ENCODE assay signal across 14 mouse cellular contexts in genomic region chr5:4737013-4737412, GRCm38 (mm10). TPM values are rescaled to one million over a fixed set of nuclear protein-coding genes. Genes with fewer than 3 reads are reported as not detected.
DNase-seq lines count a peak whose midpoint lies in the region; ATAC-seq and TF ChIP-seq lines count a peak whose summit lies in the region.
"Had no signal": no experiment of that assay in that cellular context is flagged by ENCODE, and none has a peak within 500 bp of the region (broad histone marks: within the 10 kb centered on the region; RNA-seq: fewer than 3 reads in every experiment).

No protein-coding gene starts in this region.

- no peak overlapping the region for H3K27ac ChIP-seq in intestine, embryonic 15.5 days
- H3K27ac ChIP-seq in intestine, postnatal 0 days (ENCODE audit: low read depth, low read length): no peak overlapping the region
- H3K27ac ChIP-seq in kidney, embryonic 15.5 days: no peak overlapping the region
- H3K27ac ChIP-seq in liver, embryonic 11.5 days (ENCODE audit: low read depth, low read length): no peak overlapping the region
- H3K27ac ChIP-seq in stomach, embryonic 16.5 days (ENCODE audit: low read length): no peak overlapping the region
- no peak overlapping the region for H3K27ac ChIP-seq in neural tube, embryonic 15.5 days (replicated peaks)
- H3K27ac ChIP-seq: embryonic facial prominence, embryonic 15.5 days; hindbrain, embryonic 15.5 days had no signal

- H3K4me2 ChIP-seq in intestine, embryonic 15.5 days (replicated peaks): no peak overlapping the region
- H3K4me2 ChIP-seq in intestine, postnatal 0 days (replicated peaks; ENCODE audit: low read depth): no peak overlapping the region
- H3K4me2 ChIP-seq in kidney, embryonic 15.5 days: no peak overlapping the region
- no peak overlapping the region for H3K4me2 ChIP-seq in liver, embryonic 11.5 days
- no peak overlapping the region for H3K4me2 ChIP-seq in stomach, embryonic 16.5 days (ENCODE audit: low read depth, low read length)
- H3K4me2 ChIP-seq in neural tube, embryonic 15.5 days: no peak overlapping the region
- H3K4me2 ChIP-seq: embryonic facial prominence, embryonic 15.5 days; hindbrain, embryonic 15.5 days had no signal

- intact Hi-C loops in heart, postnatal 10 days (cut with DNase I): no loop called here

- DNase-seq in liver, embryonic 11.5 days (ENCODE audit: low spot score): no peak
- no peak for DNase-seq in heart, postnatal 10 days
- DNase-seq: cerebellum, adult 11-12 months; heart, adult 11 months had no signal

- no peaks in the 10 kb centered on the region for H3K27me3 ChIP-seq in intestine, embryonic 15.5 days (replicated peaks)
- no peaks in the 10 kb centered on the region for H3K27me3 ChIP-seq in intestine, postnatal 0 days (replicated peaks; ENCODE audit: control insufficient read depth, insufficient read depth, low read length)
- no peaks in the 10 kb centered on the region for H3K27me3 ChIP-seq in kidney, embryonic 15.5 days
- H3K27me3 ChIP-seq in liver, embryonic 11.5 days (replicated peaks; ENCODE audit: control insufficient read depth, insufficient read depth, low read length): no peaks in the 10 kb centered on the region
- H3K27me3 ChIP-seq in stomach, embryonic 16.5 days (ENCODE audit: control insufficient read depth, insufficient read depth, low read length): no peaks in the 10 kb centered on the region
- H3K27me3 ChIP-seq in neural tube, embryonic 15.5 days (replicated peaks): no peaks in the 10 kb centered on the region
- H3K27me3 ChIP-seq: hindbrain, embryonic 15.5 days; Patski had no signal

- TF ChIP-seq CTCF in intestine, postnatal 0 days (IDR thresholded peaks at IDR 0.05; ENCODE audit: low read depth): no peak

- H3K9me3 ChIP-seq in intestine, embryonic 15.5 days: no peaks in the 10 kb centered on the region
- no peaks in the 10 kb centered on the region for H3K9me3 ChIP-seq in intestine, postnatal 0 days (ENCODE audit: control insufficient read depth)
- no peaks in the 10 kb centered on the region for H3K9me3 ChIP-seq in kidney, embryonic 15.5 days (replicated peaks)
- no peaks in the 10 kb centered on the region for H3K9me3 ChIP-seq in liver, embryonic 11.5 days (ENCODE audit: control insufficient read depth, low read length)
- H3K9me3 ChIP-seq in stomach, embryonic 16.5 days (replicated peaks; ENCODE audit: control insufficient read depth, low read length): no peaks in the 10 kb centered on the region
- H3K9me3 ChIP-seq in neural tube, embryonic 15.5 days (replicated peaks): no peaks in the 10 kb centered on the region
- H3K9me3 ChIP-seq: embryonic facial prominence, embryonic 15.5 days; hindbrain, embryonic 15.5 days had no signal

- H3K36me3 ChIP-seq in intestine, embryonic 15.5 days: no peaks in the 10 kb centered on the region
- no peaks in the 10 kb centered on the region for H3K36me3 ChIP-seq in intestine, postnatal 0 days (ENCODE audit: control insufficient read depth, insufficient read depth)
- H3K36me3 ChIP-seq in kidney, embryonic 15.5 days: no peaks in the 10 kb centered on the region
- H3K36me3 ChIP-seq in liver, embryonic 11.5 days (ENCODE audit: control insufficient read depth, insufficient read depth, low read length): no peaks in the 10 kb centered on the region
- H3K36me3 ChIP-seq in stomach, embryonic 16.5 days (ENCODE audit: control insufficient read depth, insufficient read depth, low read length): no peaks in the 10 kb centered on the region
- H3K36me3 ChIP-seq in neural tube, embryonic 15.5 days: no peaks in the 10 kb centered on the region
- H3K36me3 ChIP-seq: embryonic facial prominence, embryonic 15.5 days; hindbrain, embryonic 15.5 days had no signal

- H3K9ac ChIP-seq in intestine, embryonic 15.5 days: no peak overlapping the region
- no peak overlapping the region for H3K9ac ChIP-seq in intestine, postnatal 0 days (ENCODE audit: low read depth, low read length)
- H3K9ac ChIP-seq in kidney, embryonic 15.5 days: no peak overlapping the region
- H3K9ac ChIP-seq in liver, embryonic 11.5 days (ENCODE audit: low read depth, low read length): no peak overlapping the region
- H3K9ac ChIP-seq in stomach, embryonic 16.5 days (ENCODE audit: low read length): no peak overlapping the region
- no peak overlapping the region for H3K9ac ChIP-seq in neural tube, embryonic 15.5 days (replicated peaks)
- H3K9ac ChIP-seq: embryonic facial prominence, embryonic 15.5 days; hindbrain, embryonic 15.5 days had no signal

- H3K4me1 ChIP-seq in intestine, embryonic 15.5 days (replicated peaks): 0 out of 2 replicates have a peak, but pooled peaks cover 3% of the 10 kb centered on the region
- H3K4me1 ChIP-seq in intestine, postnatal 0 days (replicated peaks; ENCODE audit: control insufficient read depth, insufficient read depth, low read length): no peaks in the 10 kb centered on the region
- H3K4me1 ChIP-seq in kidney, embryonic 15.5 days: 0 out of 2 replicates have a peak, but pooled peaks cover 11% of the 10 kb centered on the region
- H3K4me1 ChIP-seq in liver, embryonic 11.5 days (replicated peaks; ENCODE audit: control insufficient read depth, insufficient read depth, low read length): no peaks in the 10 kb centered on the region
- 0 out of 2 replicates have a peak, but pooled peaks cover 5% of the 10 kb centered on the region for H3K4me1 ChIP-seq in stomach, embryonic 16.5 days (ENCODE audit: control insufficient read depth, insufficient read depth, low read length)
- peaks cover 9% of the 10 kb centered on the region; the same call in 1 of the 2 replicates for H3K4me1 ChIP-seq in neural tube, embryonic 15.5 days

- ATAC-seq in intestine, embryonic 15.5 days: peak; percentile 74
- ATAC-seq in intestine, postnatal 0 days: no peak
- ATAC-seq in kidney, embryonic 15.5 days (replicated peaks; ENCODE audit: low FRiP score): peak; percentile 67; the same call in 1 of the 2 replicates
- peak; percentile 36; the same call in 1 of the 2 replicates for ATAC-seq in liver, embryonic 11.5 days (replicated peaks; ENCODE audit: low FRiP score)
- ATAC-seq in stomach, embryonic 16.5 days (ENCODE audit: insufficient read depth, low FRiP score): peak; percentile 33; the same call in 1 of the 2 replicates
- no peak for ATAC-seq in neural tube, embryonic 15.5 days (ENCODE audit: low FRiP score)
- no peak for ATAC-seq in inflammation-experienced regulatory T-cells, adult 6 months
- ATAC-seq: forebrain, embryonic 14.5 days; Patski had no signal

- H3K4me3 ChIP-seq in intestine, embryonic 15.5 days (replicated peaks): no peak overlapping the region
- H3K4me3 ChIP-seq in intestine, postnatal 0 days (ENCODE audit: low read depth, low read length): no peak overlapping the region
- H3K4me3 ChIP-seq in kidney, embryonic 15.5 days (replicated peaks): no peak overlapping the region
- H3K4me3 ChIP-seq in liver, embryonic 11.5 days (ENCODE audit: low read depth, low read length): no peak overlapping the region
- no peak overlapping the region for H3K4me3 ChIP-seq in stomach, embryonic 16.5 days (replicated peaks; ENCODE audit: low read length)
- H3K4me3 ChIP-seq in neural tube, embryonic 15.5 days (replicated peaks): no peak overlapping the region
- H3K4me3 ChIP-seq: embryonic facial prominence, embryonic 15.5 days; hindbrain, embryonic 15.5 days had no signal

- 24% methylated on average over 6 of the region's 6 CpGs for WGBS in intestine, embryonic 15.5 days
- WGBS in intestine, postnatal 0 days: 18% methylated on average over 6 of the region's 6 CpGs
- 22% methylated on average over 6 of the region's 6 CpGs for WGBS in kidney, embryonic 15.5 days
- 38% methylated on average over 6 of the region's 6 CpGs for WGBS in liver, embryonic 11.5 days
- WGBS in stomach, embryonic 16.5 days: 18% methylated on average over 6 of the region's 6 CpGs
- WGBS in neural tube, embryonic 15.5 days: 50% methylated on average over 6 of the region's 6 CpGs

RNA-seq across cellular contexts. Expression of gene Fzd1, which starts 20.8 kb away (rescaled TPM):
- polyA plus RNA-seq in intestine, embryonic 15.5 days (2015; fragmentation: Nextera tagmentation; extraction: Ambion mirVana): 16.9 and 17.8 TPM in 2 replicates
- polyA plus RNA-seq in intestine, postnatal 0 days (2015; fragmentation: Nextera tagmentation; extraction: Ambion mirVana): 9.0 and 9.4 TPM in 2 replicates
- 38.2 and 41.6 TPM in 2 replicates for polyA plus RNA-seq in kidney, embryonic 15.5 days (2015; fragmentation: Nextera tagmentation; extraction: Ambion mirVana)
- 14.7 and 17.8 TPM in 2 replicates for polyA plus RNA-seq in liver, embryonic 11.5 days (2014; fragmentation: Nextera tagmentation; extraction: Ambion mirVana)
- polyA plus RNA-seq in stomach, embryonic 16.5 days (2015; fragmentation: Nextera tagmentation; extraction: Ambion mirVana): 15.0 and 17.5 TPM in 2 replicates
- total RNA-seq in heart, postnatal 10 days (2021): 10 to 100 TPM; 17.0 to 26.1 TPM
- polyA plus RNA-seq in neural tube, embryonic 15.5 days (2015; fragmentation: Nextera tagmentation; extraction: Ambion mirVana): 9.2 and 10.3 TPM in 2 replicates
- polyA plus RNA-seq in inflammation-experienced regulatory T-cells, adult 6 months (2017; shearing (Covaris generic)): not detected

Comparison
In these comparisons a context has a peak if more than half of its experiments do, and no peak if none do; other contexts are left out.
1. ATAC-seq: peak in intestine, embryonic 15.5 days (single experiment), kidney, embryonic 15.5 days (single experiment), liver, embryonic 11.5 days (single experiment) and stomach, embryonic 16.5 days (single experiment); none in intestine, postnatal 0 days (single experiment), neural tube, embryonic 15.5 days (single experiment) and inflammation-experienced regulatory T-cells, adult 6 months (single experiment).
2. RNA of gene Fzd1, which starts 20.8 kb away (polyA plus RNA-seq): 38.2 to 41.6 TPM in kidney, embryonic 15.5 days, 16.9 to 17.8 TPM in intestine, embryonic 15.5 days, 15.0 to 17.5 TPM in stomach, embryonic 16.5 days, 14.7 to 17.8 TPM in liver, embryonic 11.5 days, 9.0 to 9.4 TPM in intestine, postnatal 0 days and 9.2 to 10.3 TPM in neural tube, embryonic 15.5 days; not detected in inflammation-experienced regulatory T-cells, adult 6 months; every median in the first group is over 10 times any median in the second.